Mouse (Mus musculus) myocyte (in vitro differentiated cells): ENCODE results near the gene Nat10.

ENCODE experiments used
- POLR2A ChIP-seq: IDR thresholded peaks from one replicate; pipeline ENCODE4 v1.6.1; 2011; ENCODE audit warnings: low read depth, mild to moderate bottlenecking, control low read depth, moderate library complexity; ENCODE audit not compliant: insufficient read length
- TCF12 ChIP-seq: IDR thresholded peaks from one replicate; pipeline ENCODE4 v1.6.1; 2011; ENCODE audit warnings: mild to moderate bottlenecking, control low read depth; ENCODE audit not compliant: poor library complexity, insufficient read depth, severe bottlenecking
- USF1 ChIP-seq: IDR thresholded peaks from one replicate; pipeline ENCODE4 v1.6.1; 2011; ENCODE audit warnings: low read depth, mild to moderate bottlenecking, control low read depth, moderate library complexity

- TF ChIP-seq POLR2A (no peak), TCF12 (no peak), USF1 (no peak)
Observed at GRCm38 (mm10) chr2:103681149-103681548, 79.9 kb downstream of the Nat10 start.
